9 mouse cellular contexts compared by ENCODE assay signal in the genomic region with DNA sequence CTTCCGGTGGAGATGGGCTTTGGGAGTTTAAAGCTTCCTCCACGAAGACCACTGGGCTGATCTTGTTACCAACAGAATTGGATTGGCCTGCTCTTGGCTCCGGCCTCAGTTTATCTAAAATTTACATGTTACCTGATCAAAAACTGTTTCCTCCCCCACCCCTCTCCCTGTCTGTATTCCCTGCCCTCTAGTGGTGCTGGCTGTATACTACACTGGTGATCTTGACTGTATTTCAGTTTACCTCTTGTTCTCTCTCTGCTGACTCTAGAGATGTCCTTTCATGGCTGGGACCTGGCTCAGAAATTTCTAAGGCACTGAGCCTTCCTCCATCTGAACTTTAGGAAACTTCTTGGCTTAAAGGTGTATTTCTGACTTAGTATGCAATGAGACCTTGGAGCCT. TPM values are rescaled to one million over a fixed set of nuclear protein-coding genes. Genes with fewer than 3 reads are reported as not detected.
A peak's percentile ranks its signal among the peaks of the same experiment; 100 is the strongest.
DNase-seq lines count a peak whose midpoint lies in the region; ATAC-seq and TF ChIP-seq lines count a peak whose summit lies in the region.
"Had no signal": no experiment of that assay in that cellular context is flagged by ENCODE, and none has a peak within 500 bp of the region (broad histone marks: within the 10 kb centered on the region; RNA-seq: fewer than 3 reads in every experiment).

No protein-coding gene starts in this region.

- peak; percentile 82 for TF ChIP-seq CTCF in forebrain, postnatal 0 days (IDR thresholded peaks at IDR 0.05; ENCODE audit: low read depth)
- no peak for TF ChIP-seq CTCF in embryonic fibroblast, embryonic 13.5 days (IDR thresholded peaks at IDR 0.05; ENCODE audit: borderline replicate concordance, insufficient read depth, low read length)

- no peaks in the 10 kb centered on the region for H3K27me3 ChIP-seq in forebrain, postnatal 0 days (ENCODE audit: insufficient read depth, low read length)
- H3K27me3 ChIP-seq in forebrain, embryonic 12.5 days: peaks cover 7% of the 10 kb centered on the region; the same call in 1 of the 2 replicates

- no peak overlapping the region for H3K4me3 ChIP-seq in forebrain, postnatal 0 days (ENCODE audit: low read depth, low read length)
- no peak overlapping the region for H3K4me3 ChIP-seq in forebrain, embryonic 12.5 days (replicated peaks)
- H3K4me3 ChIP-seq in embryonic fibroblast, embryonic 13.5 days (ENCODE audit: insufficient read depth, low read length): no peak overlapping the region

- H3K9me3 ChIP-seq in forebrain, postnatal 0 days (ENCODE audit: low read length): no peaks in the 10 kb centered on the region
- no peaks in the 10 kb centered on the region for H3K9me3 ChIP-seq in forebrain, embryonic 12.5 days

- peak; percentile 57 for DNase-seq in forebrain, postnatal 0 days
- DNase-seq in testis, postnatal 10 days (ENCODE audit: low spot score): peak; percentile 55
- no peak for DNase-seq in testis, postnatal 14 days (ENCODE audit: low spot score)
- peak; percentile 50 for DNase-seq in lung, postnatal 14 days
- no peak for DNase-seq in gastrocnemius, postnatal 10 days
- no peak for DNase-seq in right cerebral cortex, postnatal 14 days

- WGBS in forebrain, postnatal 0 days: 27% methylated on average over 3 of the region's 3 CpGs
- WGBS in forebrain, embryonic 12.5 days: 21% methylated on average over 3 of the region's 3 CpGs

- ATAC-seq in forebrain, postnatal 0 days: no peak
- no peak for ATAC-seq in forebrain, embryonic 12.5 days (ENCODE audit: low FRiP score)

- peaks cover 25% of the 10 kb centered on the region for H3K4me1 ChIP-seq in forebrain, postnatal 0 days (ENCODE audit: insufficient read depth)
- peaks cover 45% of the 10 kb centered on the region for H3K4me1 ChIP-seq in forebrain, embryonic 12.5 days
- H3K4me1 ChIP-seq in embryonic fibroblast, embryonic 13.5 days (ENCODE audit: control insufficient read depth, insufficient read depth, low read length): peaks cover 14% of the 10 kb centered on the region

- no peak overlapping the region for H3K9ac ChIP-seq in forebrain, postnatal 0 days
- H3K9ac ChIP-seq in forebrain, embryonic 12.5 days: no peak overlapping the region

- no peak overlapping the region for H3K4me2 ChIP-seq in forebrain, postnatal 0 days (ENCODE audit: low read depth)
- no peak overlapping the region for H3K4me2 ChIP-seq in forebrain, embryonic 12.5 days

- no peaks in the 10 kb centered on the region for H3K36me3 ChIP-seq in forebrain, postnatal 0 days (ENCODE audit: insufficient read depth)
- H3K36me3 ChIP-seq in forebrain, embryonic 12.5 days (replicated peaks): no peaks in the 10 kb centered on the region

- TF ChIP-seq POLR2A in embryonic fibroblast, embryonic 13.5 days (IDR thresholded peaks at IDR 0.05; ENCODE audit: low read depth, low read length): no peak

- H3K27ac ChIP-seq in forebrain, postnatal 0 days (ENCODE audit: low read depth, low read length): no peak overlapping the region
- H3K27ac ChIP-seq in forebrain, embryonic 12.5 days: no peak overlapping the region
- peak overlapping the region; percentile 100 for H3K27ac ChIP-seq in embryonic fibroblast, embryonic 13.5 days (ENCODE audit: insufficient read depth, low read length)

RNA-seq across cellular contexts. Expression of a gene that starts 3.3 kb away (rescaled TPM):
- 0.31 and 1.4 TPM in 2 replicates for total RNA-seq in forebrain, postnatal 0 days (2014; rRNA removed)
- 0.79 and 1.2 TPM in 2 replicates for polyA plus RNA-seq in forebrain, postnatal 0 days (2015; fragmentation: Nextera tagmentation; extraction: Ambion mirVana)
- polyA plus RNA-seq in forebrain, embryonic 12.5 days (2016; fragmentation: Nextera tagmentation; extraction: Ambion mirVana): 4.9 and 7.1 TPM in 2 replicates
- polyA plus RNA-seq in embryonic fibroblast, embryonic 13.5 days (2011; ENCODE audit: insufficient read length, low read depth, missing spikeins): 11.2 and 11.4 TPM in 2 replicates
- 10 to 100 TPM; 13.5 to 14.9 TPM for total RNA-seq in gastrocnemius, postnatal 10 days (2021)

RNA-seq across cellular contexts. Expression of a gene that starts 3.7 kb away (rescaled TPM):
- 15.8 and 15.9 TPM in 2 replicates for total RNA-seq in forebrain, postnatal 0 days (2014; rRNA removed)
- 4.2 and 4.9 TPM in 2 replicates for polyA plus RNA-seq in forebrain, postnatal 0 days (2015; fragmentation: Nextera tagmentation; extraction: Ambion mirVana)
- polyA plus RNA-seq in forebrain, embryonic 12.5 days (2016; fragmentation: Nextera tagmentation; extraction: Ambion mirVana): 7.2 and 8.7 TPM in 2 replicates
- polyA plus RNA-seq in embryonic fibroblast, embryonic 13.5 days (2011; ENCODE audit: insufficient read length, low read depth, missing spikeins): 9.5 and 17.3 TPM in 2 replicates
- 1 to 10 TPM; 7.2 to 7.9 TPM for total RNA-seq in gastrocnemius, postnatal 10 days (2021)

RNA-seq across cellular contexts. Expression of a gene that starts 18.8 kb away (rescaled TPM):
- 0.24 TPM in 1 of 2 replicates, not detected in the other for total RNA-seq in forebrain, postnatal 0 days (2014; rRNA removed)
- polyA plus RNA-seq in forebrain, postnatal 0 days (2015; fragmentation: Nextera tagmentation; extraction: Ambion mirVana): not detected in 2 replicates
- polyA plus RNA-seq in forebrain, embryonic 12.5 days (2016; fragmentation: Nextera tagmentation; extraction: Ambion mirVana): not detected in 2 replicates
- not detected in 2 replicates for polyA plus RNA-seq in embryonic fibroblast, embryonic 13.5 days (2011; ENCODE audit: insufficient read length, low read depth, missing spikeins)
- under 1 TPM in 1 of 2 experiments, not detected in 1; 0.56 TPM for total RNA-seq in gastrocnemius, postnatal 10 days (2021)
- total RNA-seq: left cerebral cortex, postnatal 14 days had no signal

RNA-seq across cellular contexts. Expression of a gene that starts 28.4 kb away (rescaled TPM):
- total RNA-seq in forebrain, postnatal 0 days (2014; rRNA removed): 89.0 and 120 TPM in 2 replicates
- 25.6 and 27.9 TPM in 2 replicates for polyA plus RNA-seq in forebrain, postnatal 0 days (2015; fragmentation: Nextera tagmentation; extraction: Ambion mirVana)
- polyA plus RNA-seq in forebrain, embryonic 12.5 days (2016; fragmentation: Nextera tagmentation; extraction: Ambion mirVana): 87.9 and 92.6 TPM in 2 replicates
- 127 and 132 TPM in 2 replicates for polyA plus RNA-seq in embryonic fibroblast, embryonic 13.5 days (2011; ENCODE audit: insufficient read length, low read depth, missing spikeins)
- 10 to 100 TPM; 77.6 to 83.7 TPM for total RNA-seq in gastrocnemius, postnatal 10 days (2021)

RNA-seq across cellular contexts. Expression of a gene that starts 35.7 kb away (rescaled TPM):
- 43.0 and 53.3 TPM in 2 replicates for total RNA-seq in forebrain, postnatal 0 days (2014; rRNA removed)
- polyA plus RNA-seq in forebrain, postnatal 0 days (2015; fragmentation: Nextera tagmentation; extraction: Ambion mirVana): 44.6 and 57.7 TPM in 2 replicates
- 35.8 and 44.7 TPM in 2 replicates for polyA plus RNA-seq in forebrain, embryonic 12.5 days (2016; fragmentation: Nextera tagmentation; extraction: Ambion mirVana)
- polyA plus RNA-seq in embryonic fibroblast, embryonic 13.5 days (2011; ENCODE audit: insufficient read length, low read depth, missing spikeins): 1,069 and 1,358 TPM in 2 replicates
- 100 to 1,000 TPM; 134 to 239 TPM for total RNA-seq in gastrocnemius, postnatal 10 days (2021)

Comparison
In these comparisons a context has a peak if more than half of its experiments do, and no peak if none do; other contexts are left out.
1. DNase-seq: peak in forebrain, postnatal 0 days (single experiment), testis, postnatal 10 days (single experiment) and lung, postnatal 14 days (single experiment); none in testis, postnatal 14 days (single experiment), gastrocnemius, postnatal 10 days (single experiment) and right cerebral cortex, postnatal 14 days (single experiment).